Mouse (Mus musculus) adrenal gland, postnatal 0 days (tissue): Measurements from ENCODE around the gene Polr2l. TPM values are rescaled to one million over a fixed set of nuclear protein-coding genes. Genes with fewer than 3 reads are reported as not detected.

ENCODE experiments used
- polyA plus RNA-seq: library from polyadenylated mRNA; unstranded; fragments of >200 nt; fragmentation: Nextera tagmentation; extraction: Ambion mirVana; gene quantifications from 2 replicates; pipeline ENCODE4 v1.2.1, GENCODE M21; 2015

Polr2l gene
- 63.7 and 105 TPM in 2 replicates for polyA plus RNA-seq

DNA sequence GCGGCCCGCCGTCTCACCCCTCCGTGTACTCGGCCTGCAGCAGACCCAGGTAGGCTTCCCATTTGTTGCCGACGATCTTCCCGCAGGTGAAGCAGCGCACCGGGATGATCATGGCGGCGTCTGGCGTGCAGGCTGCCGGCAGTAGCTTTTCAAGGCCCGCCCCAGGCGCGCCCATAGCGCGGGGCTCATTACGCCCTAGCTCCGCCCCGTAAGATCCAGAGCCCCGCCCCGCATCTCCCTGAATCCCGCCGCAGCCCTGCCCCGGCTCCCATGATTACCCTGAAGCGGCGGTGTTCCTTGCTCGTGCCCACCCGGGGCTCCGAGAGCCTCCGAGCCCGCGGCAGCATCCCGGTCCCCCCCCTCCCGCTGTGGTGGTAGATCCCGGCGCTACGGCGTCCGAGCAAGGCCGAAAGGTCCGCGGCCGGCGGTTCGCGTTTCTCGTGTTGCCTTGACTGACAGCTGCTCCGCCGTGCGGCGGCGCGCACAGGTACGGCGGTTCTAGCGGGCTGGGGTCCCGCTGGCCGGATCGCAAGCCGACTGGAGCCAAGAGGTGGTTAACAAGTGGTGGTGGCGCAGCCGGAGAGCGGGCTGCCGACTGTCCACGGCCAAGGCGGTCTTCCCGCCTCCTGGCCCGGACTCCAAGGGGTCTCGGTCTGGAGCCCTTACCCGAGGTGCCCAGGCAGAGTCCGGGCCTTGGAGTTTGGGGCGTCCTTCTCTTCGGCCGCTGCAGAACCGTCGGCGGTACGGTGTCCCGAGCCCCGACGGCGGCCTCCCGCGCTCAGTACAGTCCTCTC, at the start of gene Polr2l, which contains the start of gene Tspan4:
Gene Polr2l, minus strand, starts transcription at position 122 of the 794 bp plus-strand sequence.
Gene Tspan4, plus strand, starts transcription at position 230 of the 794 bp plus-strand sequence.

DNA sequence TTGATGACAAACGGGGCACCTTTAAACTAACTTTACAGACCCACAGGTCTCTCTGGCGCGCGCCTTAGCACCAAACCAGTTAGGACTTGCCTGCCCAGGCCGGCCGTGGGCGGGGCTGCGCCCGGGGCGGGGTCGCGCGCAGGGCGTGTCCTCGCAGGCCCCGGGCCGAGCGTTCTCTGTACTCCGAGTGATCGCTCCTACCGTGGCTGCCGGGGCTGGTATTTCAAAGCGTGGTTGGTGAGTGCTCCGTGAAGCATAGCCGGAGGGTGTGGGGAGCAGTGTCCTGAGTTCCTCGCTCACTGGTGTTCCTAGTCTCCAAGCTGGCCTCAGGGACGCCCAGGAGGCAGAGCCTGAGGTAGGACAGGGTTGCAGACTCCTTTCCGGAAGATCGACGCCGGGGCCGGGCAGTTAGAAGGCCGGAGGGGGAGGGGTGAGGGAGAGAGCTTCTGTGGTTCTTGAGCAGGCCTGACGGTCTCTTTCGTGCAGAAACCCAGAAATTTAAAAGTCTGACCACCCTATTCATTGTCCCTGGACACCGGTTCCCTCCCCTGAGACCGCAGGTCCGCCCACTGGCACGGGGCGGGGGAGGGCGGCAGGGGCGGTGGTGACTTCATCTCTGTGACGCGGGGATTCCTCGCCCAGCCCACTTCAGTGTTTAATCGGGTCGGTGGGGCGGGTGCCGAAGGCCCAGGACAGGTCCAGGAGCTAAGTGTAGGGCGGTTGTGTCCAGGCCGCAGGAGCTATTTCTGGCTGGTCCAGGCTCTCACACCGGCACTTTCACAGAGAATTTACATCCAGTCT, 7.5 kb downstream of the Polr2l start, which contains the start of gene Cd151:
Gene Cd151, plus strand, starts transcription at position 163 of the 801 bp plus-strand sequence.

DNA sequence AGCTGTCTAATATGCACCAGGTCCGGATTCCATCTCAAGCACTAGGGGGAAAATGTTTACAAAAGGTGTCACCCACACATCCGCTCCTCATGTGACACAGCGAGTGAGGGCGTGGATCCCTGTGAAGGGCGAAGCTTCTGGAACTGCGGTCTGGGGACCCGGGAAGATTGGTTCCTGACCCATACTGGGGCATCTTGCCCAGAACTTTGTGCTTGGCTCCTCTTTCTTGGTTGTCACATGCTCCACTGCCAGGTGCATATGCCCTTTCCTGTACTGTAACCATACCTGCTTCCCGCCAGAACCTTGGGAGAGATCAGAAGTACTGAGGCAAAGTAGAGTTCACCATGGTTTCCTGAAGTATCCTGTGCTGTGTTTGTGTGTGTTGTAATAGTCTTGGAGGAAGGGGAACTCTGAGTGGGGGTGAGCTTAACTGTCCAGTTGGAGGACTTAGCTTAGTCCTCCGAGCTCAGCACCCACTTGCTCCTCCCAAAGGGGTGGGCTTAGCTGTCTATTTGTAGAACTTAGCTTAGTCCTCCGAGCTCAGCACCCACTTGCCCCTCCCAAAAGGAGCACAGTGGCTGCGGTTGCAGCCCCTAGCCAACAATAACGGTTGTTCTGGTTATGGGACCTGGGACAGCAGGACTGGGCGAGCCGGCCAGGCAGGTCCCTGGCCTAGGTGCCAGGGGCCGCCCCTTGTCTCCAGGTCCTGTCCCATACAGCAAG, 14.4 kb downstream of the Polr2l start, which contains the start of gene Cracr2b:
Gene Cracr2b, plus strand, starts transcription at position 704 of the 723 bp plus-strand sequence.

DNA sequence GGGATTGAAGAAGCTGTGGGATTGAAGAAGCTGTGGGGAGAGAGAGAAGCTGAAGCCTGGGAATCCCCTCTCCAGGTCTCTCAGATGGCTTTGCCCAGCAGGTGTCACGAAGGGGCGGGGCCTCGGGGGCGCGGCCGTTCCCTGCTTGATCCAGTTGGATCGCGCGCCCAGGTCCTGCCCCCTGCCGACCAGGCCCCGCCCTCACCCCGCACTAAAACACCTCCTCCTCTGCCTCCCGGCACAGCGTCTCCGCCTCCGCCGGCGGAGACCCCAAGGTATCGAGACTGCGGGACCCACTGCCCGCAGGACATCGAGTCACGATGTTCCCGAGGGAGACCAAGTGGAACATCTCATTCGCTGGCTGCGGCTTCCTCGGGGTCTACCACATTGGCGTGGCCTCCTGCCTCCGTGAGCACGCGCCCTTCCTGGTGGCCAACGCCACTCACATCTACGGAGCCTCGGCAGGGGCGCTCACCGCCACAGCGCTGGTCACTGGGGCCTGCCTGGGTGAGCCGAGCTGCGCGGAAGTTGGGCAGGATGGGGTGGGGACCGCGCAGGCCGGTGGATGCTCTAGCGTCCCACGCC, 19.9 kb downstream of the Polr2l start, which contains the start of gene Pnpla2:
Gene Pnpla2, plus strand, starts transcription at position 232 of the 585 bp plus-strand sequence.

DNA sequence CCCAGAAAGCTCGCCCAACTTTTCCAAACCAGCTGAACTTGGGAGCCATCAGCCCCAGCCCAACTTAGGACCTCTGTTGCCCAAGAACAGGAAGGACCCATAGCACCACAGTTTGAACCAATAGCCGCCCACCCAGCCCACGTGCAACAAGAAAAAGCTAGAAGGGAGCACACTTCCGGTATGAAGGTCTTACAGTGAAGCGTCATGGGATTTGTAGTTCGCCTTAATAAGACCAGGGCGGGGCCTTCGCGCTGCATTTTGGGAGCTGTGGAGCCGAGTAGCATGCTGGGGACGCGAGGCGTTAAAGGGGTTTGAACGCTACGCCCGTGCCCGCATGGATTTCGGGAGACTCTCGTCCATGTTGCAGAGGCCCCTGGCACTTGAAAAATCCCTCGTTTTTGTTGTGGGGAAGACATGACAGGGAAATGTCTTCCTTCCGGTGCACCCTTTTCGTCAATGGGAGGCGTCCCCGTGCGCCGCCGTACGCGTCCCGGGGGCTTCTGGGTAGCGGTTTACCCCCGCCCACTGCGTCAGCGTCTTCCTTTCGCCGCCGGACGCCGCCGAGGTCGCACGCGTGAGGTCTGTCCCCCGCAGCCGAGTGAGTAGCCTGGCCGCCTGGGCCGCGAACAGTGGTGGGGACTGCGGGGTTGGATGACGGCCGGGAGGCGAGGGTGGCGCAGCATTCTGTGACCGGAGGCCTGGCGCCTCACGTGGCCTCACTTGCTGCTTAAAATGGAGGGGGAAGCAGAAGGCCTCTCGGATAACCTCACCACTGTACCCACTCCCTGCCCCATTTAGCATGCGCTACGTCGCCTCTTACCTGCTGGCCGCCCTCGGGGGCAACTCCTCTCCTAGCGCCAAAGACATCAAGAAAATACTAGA, 27.6 kb downstream of the Polr2l start, which contains the start of gene Rplp2:
Gene Rplp2, plus strand, starts transcription at position 261 of the 882 bp plus-strand sequence.

DNA sequence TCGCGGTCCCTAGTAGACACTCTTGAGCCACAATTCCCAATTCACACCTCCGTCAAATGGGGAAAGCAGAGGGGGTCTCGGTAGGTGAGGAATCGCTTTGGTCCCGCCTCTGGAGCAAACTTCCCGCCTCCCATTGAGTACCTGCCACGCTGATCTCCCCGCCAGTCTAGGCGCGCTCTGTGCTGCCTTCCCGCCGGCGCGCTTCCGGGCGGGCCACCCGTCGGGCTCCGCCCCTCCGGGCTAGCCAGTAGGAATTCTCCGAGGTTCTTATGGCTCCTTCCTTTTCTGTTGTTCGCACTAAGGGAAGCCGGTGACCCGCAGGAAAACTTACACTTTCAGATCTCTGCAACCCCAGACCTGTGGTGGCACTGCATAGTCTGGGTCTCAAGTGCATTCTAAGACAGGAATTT, 31.1 kb downstream of the Polr2l start, which contains the start of gene Pidd1:
Gene Pidd1, minus strand, starts transcription at position 198 of the 410 bp plus-strand sequence.

DNA sequence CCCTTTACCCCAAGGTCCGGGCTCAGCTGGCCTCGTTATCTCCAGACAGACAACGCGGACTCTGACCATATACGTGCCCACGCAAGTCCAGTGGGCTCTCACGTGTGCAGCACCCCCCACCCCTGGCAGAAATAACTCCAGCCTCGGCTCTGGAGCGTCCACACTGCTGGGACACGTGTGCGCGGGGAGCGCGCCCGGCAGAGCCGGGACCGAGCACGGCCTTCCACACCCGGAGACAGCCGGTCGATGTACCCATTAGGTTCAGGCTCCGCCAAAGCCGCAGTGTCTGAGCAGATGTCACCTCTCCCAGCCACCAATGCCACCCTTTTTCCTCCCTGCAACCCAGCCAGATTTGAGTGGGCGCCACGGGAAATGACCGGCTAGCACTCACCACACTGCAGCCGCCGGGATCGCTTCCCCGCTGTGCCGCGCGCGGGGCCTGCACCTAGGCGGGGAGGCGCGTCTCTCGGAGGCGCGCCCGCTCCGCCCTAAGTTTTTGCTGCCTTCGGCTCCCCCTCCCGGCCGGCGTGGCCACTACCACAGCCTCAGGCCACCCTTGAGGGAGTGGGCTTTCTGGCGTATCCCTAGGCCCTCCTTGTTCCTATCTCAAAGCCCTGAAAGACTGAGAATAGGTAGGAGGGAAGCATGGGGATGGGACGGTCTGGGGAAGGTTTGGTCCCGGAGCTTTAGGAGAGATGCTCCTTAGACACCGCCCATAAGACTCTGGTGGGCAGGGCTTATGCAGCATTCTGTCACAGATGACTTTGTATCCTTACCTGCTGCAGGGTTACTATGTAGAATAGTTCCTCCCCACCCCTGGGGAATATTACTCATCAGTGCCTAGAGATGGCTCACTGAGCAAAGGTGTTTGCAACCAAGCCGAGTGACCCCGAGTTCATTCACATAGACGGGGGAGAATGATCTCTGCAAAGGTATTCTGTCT, 37.5 kb downstream of the Polr2l start, which contains the start of gene Slc25a22:
Gene Slc25a22, minus strand, starts transcription at position 715 of the 943 bp plus-strand sequence.

DNA sequence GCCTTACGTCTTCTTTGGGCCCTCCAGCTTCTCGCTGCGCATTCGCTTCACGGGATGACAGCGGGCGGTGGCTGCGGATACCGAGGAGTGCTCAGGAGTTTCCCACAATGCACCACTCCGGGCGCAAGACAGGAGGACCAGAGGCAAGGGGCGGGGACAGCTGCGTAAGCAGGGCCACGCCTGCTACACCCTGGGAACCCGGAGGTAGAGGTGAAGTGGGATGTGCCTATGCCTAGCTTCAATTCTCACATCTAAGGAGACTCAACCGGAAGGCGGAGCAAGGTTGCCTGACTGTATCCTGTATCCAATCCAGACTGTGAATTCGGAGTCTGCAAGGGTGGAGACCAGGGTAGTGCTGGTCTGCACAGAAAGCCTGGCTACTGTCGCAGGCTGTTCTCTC, 45.6 kb downstream of the Polr2l start, which contains the start of gene Cend1:
Gene Cend1, minus strand, starts transcription at position 182 of the 400 bp plus-strand sequence.

Other genes with a start within 250 kb of the Polr2l start
- gene Phrf1, start 246.3 kb downstream of the Polr2l start, polyA plus RNA-seq, result 17.0 and 25.2 TPM in 2 replicates
- gene Irf7, start 208.7 kb downstream of the Polr2l start, polyA plus RNA-seq, result 17.1 and 28.5 TPM in 2 replicates
- gene Cdhr5, start 198.3 kb downstream of the Polr2l start, polyA plus RNA-seq, result 3.5 and 5.3 TPM in 2 replicates
- 9.1 and 10.6 TPM in 2 replicates for gene Sct, start 196.0 kb downstream of the Polr2l start, polyA plus RNA-seq
- 0.19 and 0.25 TPM in 2 replicates for gene Drd4, start 183.1 kb downstream of the Polr2l start, polyA plus RNA-seq
- 57.4 and 71.3 TPM in 2 replicates for gene Deaf1, start 147.4 kb downstream of the Polr2l start, polyA plus RNA-seq
- 21.9 and 39.5 TPM in 2 replicates for gene Tmem80, start 147.4 kb downstream of the Polr2l start, polyA plus RNA-seq
- 4.6 and 5.3 TPM in 2 replicates for gene Eps8l2, start 136.3 kb downstream of the Polr2l start, polyA plus RNA-seq
- gene Taldo1, start 82.9 kb downstream of the Polr2l start, polyA plus RNA-seq, result 338 and 567 TPM in 2 replicates
- gene Gatd1, start 61.0 kb downstream of the Polr2l start, polyA plus RNA-seq, result 39.9 and 53.4 TPM in 2 replicates
- gene Cend1, start 45.6 kb downstream of the Polr2l start, polyA plus RNA-seq, result 5.0 and 17.0 TPM in 2 replicates
- 18.6 and 27.0 TPM in 2 replicates for gene Slc25a22, start 37.2 kb downstream of the Polr2l start, polyA plus RNA-seq
- 2.4 and 2.8 TPM in 2 replicates for gene Pidd1, start 31.1 kb downstream of the Polr2l start, polyA plus RNA-seq
- gene Rplp2, start 27.8 kb downstream of the Polr2l start, polyA plus RNA-seq, result 916 and 984 TPM in 2 replicates
- gene Pnpla2, start 19.9 kb downstream of the Polr2l start, polyA plus RNA-seq, result 37.4 and 82.9 TPM in 2 replicates
- 13.3 and 17.8 TPM in 2 replicates for gene Cracr2b, start 14.0 kb downstream of the Polr2l start, polyA plus RNA-seq
- 79.0 and 90.1 TPM in 2 replicates for gene Cd151, start 7.7 kb downstream of the Polr2l start, polyA plus RNA-seq
- 141 and 186 TPM in 2 replicates for gene Tspan4, start 108 bp upstream of the Polr2l start, polyA plus RNA-seq
- gene Chid1, start 64.7 kb upstream of the Polr2l start, polyA plus RNA-seq, result 25.0 and 35.0 TPM in 2 replicates
- 48.3 and 57.2 TPM in 2 replicates for gene Ap2a2, start 87.0 kb upstream of the Polr2l start, polyA plus RNA-seq
- 0.27 and 0.30 TPM in 2 replicates for gene Muc6, start 180.2 kb upstream of the Polr2l start, polyA plus RNA-seq
- gene Muc2, start 215.2 kb upstream of the Polr2l start, polyA plus RNA-seq, result 0.17 and 0.41 TPM in 2 replicates